In the genomic region with DNA sequence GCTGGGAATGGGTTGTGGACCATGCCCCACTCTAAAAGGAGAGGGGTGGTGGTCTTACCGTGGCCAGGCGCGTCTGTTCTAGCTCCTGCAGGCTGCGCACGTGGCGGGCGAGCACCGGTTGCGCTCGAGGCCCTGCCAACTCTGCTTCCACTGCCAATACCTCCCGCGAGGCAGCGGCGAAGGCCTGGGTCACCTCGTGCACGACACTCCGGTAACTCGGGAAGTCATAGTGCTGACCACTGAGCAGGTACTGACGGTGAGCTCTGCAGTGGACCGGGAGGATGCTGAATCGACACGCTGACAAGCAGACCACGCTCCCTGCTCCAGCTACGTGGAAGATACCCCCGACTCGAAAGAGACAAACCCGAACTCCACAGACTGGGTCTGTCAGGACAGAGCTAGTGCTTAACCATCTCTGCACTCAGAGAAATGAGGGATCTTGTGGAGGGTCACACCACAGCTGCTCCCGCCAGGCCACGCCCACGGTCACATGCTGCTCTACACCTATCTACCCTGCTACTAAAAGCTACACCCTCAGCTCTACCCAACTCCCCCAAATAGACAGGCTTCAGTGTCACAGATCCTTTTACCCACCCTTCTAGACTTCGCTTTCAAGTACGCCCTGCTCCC, we compare ENCODE assay signal across 8 mouse cellular contexts. TPM values are rescaled to one million over a fixed set of nuclear protein-coding genes. Genes with fewer than 3 reads are reported as not detected.
A peak's percentile ranks its signal among the peaks of the same experiment; 100 is the strongest.
DNase-seq lines count a peak whose midpoint lies in the region; ATAC-seq lines count a peak whose summit lies in the region.

No protein-coding gene starts in this region.

- 34% methylated on average over 32 of the region's 32 CpGs for WGBS in intestine, embryonic 15.5 days
- whole genome bisulfite sequencing in midbrain, embryonic 16.5 days: 36% methylated on average over 32 of the region's 32 CpGs

- H3K4me2 ChIP-seq in intestine, embryonic 15.5 days (replicated peaks): peak overlapping the region; percentile 92
- H3K4me2 ChIP-seq in midbrain, embryonic 16.5 days (ENCODE audit: low read length): peak overlapping the region; percentile 91

- H3K36me3 ChIP-seq in erythroblast, embryonic 14.5 days (ENCODE audit: control insufficient read depth): peaks cover 54% of the 10 kb centered on the region
- H3K36me3 ChIP-seq in intestine, embryonic 15.5 days: peaks cover 13% of the 10 kb centered on the region
- peaks cover 15% of the 10 kb centered on the region for H3K36me3 ChIP-seq in midbrain, embryonic 16.5 days (ENCODE audit: control insufficient read depth, insufficient read depth, low read length)

- peak; percentile 55 for DNase-seq in right cerebral cortex, postnatal 10 days (ENCODE audit: low spot score in 2 of 2)
- no peak for DNase-seq in right cerebral cortex, postnatal 25 days
- DNase-seq in left cerebral cortex, adult 11 months (ENCODE audit: low spot score): no peak
- no peak for DNase-seq in embryo, embryonic 9.5 days (ENCODE audit: extremely low spot score)
- DNase-seq in adrenal gland, postnatal 4 days (ENCODE audit: low spot score in 2 of 2): no peak

- peaks cover 22% of the 10 kb centered on the region for H3K27me3 ChIP-seq in erythroblast, embryonic 14.5 days (ENCODE audit: control insufficient read depth)
- peaks cover 29% of the 10 kb centered on the region for H3K27me3 ChIP-seq in intestine, embryonic 15.5 days (replicated peaks)
- peaks cover 32% of the 10 kb centered on the region for H3K27me3 ChIP-seq in midbrain, embryonic 16.5 days (ENCODE audit: control insufficient read depth, insufficient read depth, low read depth, low read length)

- H3K9me3 ChIP-seq in erythroblast, embryonic 14.5 days (ENCODE audit: control insufficient read depth, low read length): no peaks in the 10 kb centered on the region
- no peaks in the 10 kb centered on the region for H3K9me3 ChIP-seq in intestine, embryonic 15.5 days
- H3K9me3 ChIP-seq in midbrain, embryonic 16.5 days (replicated peaks; ENCODE audit: control insufficient read depth, low read length, poor library complexity, severe bottlenecking): no peaks in the 10 kb centered on the region

- H3K4me3 ChIP-seq in erythroblast, embryonic 14.5 days (replicated peaks): peak overlapping the region; percentile 83
- peak overlapping the region; percentile 73 for H3K4me3 ChIP-seq in intestine, embryonic 15.5 days (replicated peaks)
- peak overlapping the region; percentile 88 for H3K4me3 ChIP-seq in midbrain, embryonic 16.5 days (ENCODE audit: low read depth, low read length)

- peak overlapping the region; percentile 93 for H3K9ac ChIP-seq in intestine, embryonic 15.5 days
- H3K9ac ChIP-seq in midbrain, embryonic 16.5 days (ENCODE audit: low read depth, low read length): peak overlapping the region; percentile 97

- H3K27ac ChIP-seq in intestine, embryonic 15.5 days: peak overlapping the region; percentile 96
- H3K27ac ChIP-seq in midbrain, embryonic 16.5 days (ENCODE audit: low read length): peak overlapping the region; percentile 98

- ATAC-seq in intestine, embryonic 15.5 days: no peak
- no peak; the same call in none of the 2 replicates for ATAC-seq in midbrain, embryonic 16.5 days

- peaks cover 78% of the 10 kb centered on the region for H3K4me1 ChIP-seq in erythroblast, embryonic 14.5 days (ENCODE audit: control insufficient read depth)
- H3K4me1 ChIP-seq in intestine, embryonic 15.5 days (replicated peaks): peaks cover 58% of the 10 kb centered on the region
- peaks cover 34% of the 10 kb centered on the region for H3K4me1 ChIP-seq in midbrain, embryonic 16.5 days (ENCODE audit: control insufficient read depth, insufficient read depth, low read length)

RNA-seq across cellular contexts. Expression of a gene that starts 0.7 kb away (rescaled TPM):
- 53.1 and 68.2 TPM in 2 replicates for polyA plus RNA-seq in erythroblast, embryonic 14.5 days (2012)
- polyA plus RNA-seq in intestine, embryonic 15.5 days (2015; fragmentation: Nextera tagmentation; extraction: Ambion mirVana): 121 and 132 TPM in 2 replicates
- polyA plus RNA-seq in midbrain, embryonic 16.5 days (2015; fragmentation: Nextera tagmentation; extraction: Ambion mirVana): 163 and 185 TPM in 2 replicates
- 100 to 1,000 TPM; 105 to 109 TPM for total RNA-seq in adrenal gland, postnatal 4 days (2021)

RNA-seq across cellular contexts. Expression of a gene that starts 4.8 kb away (rescaled TPM):
- 107 and 138 TPM in 2 replicates for polyA plus RNA-seq in erythroblast, embryonic 14.5 days (2012)
- polyA plus RNA-seq in intestine, embryonic 15.5 days (2015; fragmentation: Nextera tagmentation; extraction: Ambion mirVana): 957 and 992 TPM in 2 replicates
- 584 and 621 TPM in 2 replicates for polyA plus RNA-seq in midbrain, embryonic 16.5 days (2015; fragmentation: Nextera tagmentation; extraction: Ambion mirVana)
- 1,000 to 10,000 TPM; 1,529 to 1,618 TPM for total RNA-seq in adrenal gland, postnatal 4 days (2021)

RNA-seq across cellular contexts. Expression of a gene that starts 12.9 kb away (rescaled TPM):
- polyA plus RNA-seq in erythroblast, embryonic 14.5 days (2012): 0.63 and 1.7 TPM in 2 replicates
- polyA plus RNA-seq in intestine, embryonic 15.5 days (2015; fragmentation: Nextera tagmentation; extraction: Ambion mirVana): 0.95 and 1.2 TPM in 2 replicates
- polyA plus RNA-seq in midbrain, embryonic 16.5 days (2015; fragmentation: Nextera tagmentation; extraction: Ambion mirVana): 3.6 and 6.3 TPM in 2 replicates
- total RNA-seq in adrenal gland, postnatal 4 days (2021): under 1 TPM in 1 of 2 experiments, not detected in 1; 0.45 TPM

RNA-seq across cellular contexts. Expression of a gene that starts 18.7 kb away (rescaled TPM):
- not detected in 2 replicates for polyA plus RNA-seq in erythroblast, embryonic 14.5 days (2012)
- 3.2 and 4.2 TPM in 2 replicates for polyA plus RNA-seq in intestine, embryonic 15.5 days (2015; fragmentation: Nextera tagmentation; extraction: Ambion mirVana)
- 121 and 151 TPM in 2 replicates for polyA plus RNA-seq in midbrain, embryonic 16.5 days (2015; fragmentation: Nextera tagmentation; extraction: Ambion mirVana)
- 1 to 10 TPM; 3.6 to 5.0 TPM for total RNA-seq in adrenal gland, postnatal 4 days (2021)

RNA-seq across cellular contexts. Expression of a gene that starts 21.7 kb away (rescaled TPM):
- 255 and 264 TPM in 2 replicates for polyA plus RNA-seq in erythroblast, embryonic 14.5 days (2012)
- polyA plus RNA-seq in intestine, embryonic 15.5 days (2015; fragmentation: Nextera tagmentation; extraction: Ambion mirVana): 277 and 331 TPM in 2 replicates
- 406 and 425 TPM in 2 replicates for polyA plus RNA-seq in midbrain, embryonic 16.5 days (2015; fragmentation: Nextera tagmentation; extraction: Ambion mirVana)
- total RNA-seq in adrenal gland, postnatal 4 days (2021): 100 to 1,000 TPM; 315 to 322 TPM

Comparison
In these comparisons a context has a peak if more than half of its experiments do, and no peak if none do; other contexts are left out.
1. DNase-seq: peak in right cerebral cortex, postnatal 10 days (2 of 2); none in right cerebral cortex, postnatal 25 days (single experiment), left cerebral cortex, adult 11 months (single experiment), embryo, embryonic 9.5 days (single experiment) and adrenal gland, postnatal 4 days (0 of 2).
2. Peak in every context shown above with its lines, with median percentiles within 50 percentile points of each other: H3K4me3 ChIP-seq.